Mouse (Mus musculus): Measurements from ENCODE around the gene Zmat5. TPM values are rescaled to one million over a fixed set of nuclear protein-coding genes. Genes with fewer than 3 reads are reported as not detected.

Gene Zmat5
- total RNA-seq, 1 experiment, result 32.3 TPM

- Histone ChIP-seq H3K4me3 (ENCODE audit: insufficient read depth in 1 of 2, low read depth in 1 of 2, low read length in 2 of 2, poor library complexity in 1 of 2, severe bottlenecking in 1 of 2) (no peak overlapping the region), H3K4me1 (ENCODE audit: control insufficient read depth in 2 of 2, insufficient read depth in 2 of 2, low read length in 2 of 2, poor library complexity in 1 of 2) (peaks cover 2 to 15% of the 10 kb centered on the region in 2 experiments; a peak in 1 of 4 replicates), H3K9me3 (ENCODE audit: control insufficient read depth, insufficient read depth, low read depth, low read length) (no peaks in the 10 kb centered on the region), H3K36me3 (ENCODE audit: control insufficient read depth, insufficient read depth, low read length, poor library complexity, severe bottlenecking) (peaks cover 22% of the 10 kb centered on the region; the same call in 1 of the 2 replicates), H3K27ac (ENCODE audit: insufficient read depth, low read depth, low read length, poor library complexity, severe bottlenecking) (no peak overlapping the region; the same call in 1 of the 2 replicates), H3K9ac (ENCODE audit: insufficient read depth, low read depth, low read length, poor library complexity, severe bottlenecking) (no peak overlapping the region)
- no peak for DNase-seq (ENCODE audit: low read depth, low spot score)
- in situ Hi-C loops (cut with MboI; ENCODE audit: low sequenced_read_pairs in 2 of 2, unreplicated experiment in 2 of 2), result no loop called here
- no peak for TF ChIP-seq MAFK (IDR thresholded peaks at IDR 0.05; ENCODE audit: insufficient read depth, low read depth, low read length)
- TF ChIP-seq HCFC1 (IDR thresholded peaks at IDR 0.05; ENCODE audit: borderline replicate concordance, insufficient read depth, low read length), result no peak
- TF ChIP-seq ZNF384 (IDR thresholded peaks at IDR 0.05; ENCODE audit: low read depth, low read length), result no peak
- no peak for TF ChIP-seq ZC3H11A (IDR thresholded peaks at IDR 0.05; ENCODE audit: borderline replicate concordance, low read depth, low read length)
- TF ChIP-seq CHD2 (IDR thresholded peaks at IDR 0.05; ENCODE audit: low read depth, low read length), result no peak
Observed at GRCm38 (mm10) chr11:4675126-4675562, 29.3 kb upstream of the Zmat5 start.

DNA sequence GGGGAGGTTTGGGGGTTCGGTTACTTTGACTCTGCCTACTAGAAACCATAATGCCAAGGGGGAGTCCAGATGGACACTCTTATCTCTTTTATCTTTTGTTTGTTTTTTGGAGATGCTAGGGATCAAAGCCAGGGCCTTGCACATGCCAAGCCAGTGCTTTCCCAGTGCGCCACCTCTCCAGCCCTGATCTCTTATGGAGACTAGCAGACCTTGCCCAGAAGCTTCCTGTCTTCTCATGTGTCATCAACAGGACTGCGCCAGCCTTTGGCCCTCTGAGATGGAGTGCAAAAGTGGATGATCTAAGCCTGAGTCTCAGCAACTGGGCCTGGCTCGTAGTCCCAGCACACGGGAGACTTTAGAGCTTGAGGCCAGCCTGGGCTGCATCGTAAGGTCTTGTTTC, 28.8 kb upstream of the Zmat5 start:
- in situ Hi-C loops (cut with MboI; ENCODE audit: low sequenced_read_pairs in 2 of 2, unreplicated experiment in 2 of 2), result no loop called here

GRCm38 (mm10) chr11:4677250-4677872, 27.1 kb upstream of the Zmat5 start:
- H3K4me3 ChIP-seq (ENCODE audit: insufficient read depth in 1 of 2, low read depth in 1 of 2, low read length in 2 of 2, poor library complexity in 1 of 2, severe bottlenecking in 1 of 2), result no peak overlapping the region
- TF ChIP-seq MAFK (IDR thresholded peaks at IDR 0.05; ENCODE audit: insufficient read depth, low read depth, low read length) (no peak), ZC3H11A (IDR thresholded peaks at IDR 0.05; ENCODE audit: borderline replicate concordance, low read depth, low read length) (no peak), ZNF384 (IDR thresholded peaks at IDR 0.05; ENCODE audit: low read depth, low read length) (no peak), HCFC1 (IDR thresholded peaks at IDR 0.05; ENCODE audit: borderline replicate concordance, insufficient read depth, low read length) (no peak)
- DNase-seq (ENCODE audit: low read depth, low spot score), result no peak
- H3K4me1 ChIP-seq (ENCODE audit: control insufficient read depth in 2 of 2, insufficient read depth in 2 of 2, low read length in 2 of 2, poor library complexity in 1 of 2), result peaks cover 2 to 15% of the 10 kb centered on the region in 2 experiments; a peak in 1 of 4 replicates
- H3K9ac ChIP-seq (ENCODE audit: insufficient read depth, low read depth, low read length, poor library complexity, severe bottlenecking), result no peak overlapping the region
- H3K27ac ChIP-seq (ENCODE audit: insufficient read depth, low read depth, low read length, poor library complexity, severe bottlenecking), result no peak overlapping the region
- in situ Hi-C loops (cut with MboI; ENCODE audit: low sequenced_read_pairs in 2 of 2, unreplicated experiment in 2 of 2), result no loop called here
- H3K36me3 ChIP-seq (ENCODE audit: control insufficient read depth, insufficient read depth, low read length, poor library complexity, severe bottlenecking), result peaks cover 28% of the 10 kb centered on the region; the same call in 1 of the 2 replicates
- no peaks in the 10 kb centered on the region for H3K9me3 ChIP-seq (ENCODE audit: control insufficient read depth, insufficient read depth, low read depth, low read length)

More for the DNA sequence above, 28.8 kb upstream of the Zmat5 start:
- TF ChIP-seq HCFC1 (IDR thresholded peaks at IDR 0.05; ENCODE audit: borderline replicate concordance, insufficient read depth, low read length), result no peak
- TF ChIP-seq ZNF384 (IDR thresholded peaks at IDR 0.05; ENCODE audit: low read depth, low read length), result no peak
- TF ChIP-seq ZC3H11A (IDR thresholded peaks at IDR 0.05; ENCODE audit: borderline replicate concordance, low read depth, low read length), result no peak
- no peak for TF ChIP-seq CHD2 (IDR thresholded peaks at IDR 0.05; ENCODE audit: low read depth, low read length)
- no peak for TF ChIP-seq MAFK (IDR thresholded peaks at IDR 0.05; ENCODE audit: insufficient read depth, low read depth, low read length)
- peaks cover 2 to 15% of the 10 kb centered on the region in 2 experiments; a peak in 1 of 4 replicates for H3K4me1 ChIP-seq (ENCODE audit: control insufficient read depth in 2 of 2, insufficient read depth in 2 of 2, low read length in 2 of 2, poor library complexity in 1 of 2)
- no peaks in the 10 kb centered on the region for H3K9me3 ChIP-seq (ENCODE audit: control insufficient read depth, insufficient read depth, low read depth, low read length)
- no peak for DNase-seq (ENCODE audit: low read depth, low spot score)
- H3K4me3 ChIP-seq (ENCODE audit: insufficient read depth in 1 of 2, low read depth in 1 of 2, low read length in 2 of 2, poor library complexity in 1 of 2, severe bottlenecking in 1 of 2), result no peak overlapping the region
- H3K36me3 ChIP-seq (ENCODE audit: control insufficient read depth, insufficient read depth, low read length, poor library complexity, severe bottlenecking), result peaks cover 22% of the 10 kb centered on the region; the same call in 1 of the 2 replicates
- H3K27ac ChIP-seq (ENCODE audit: insufficient read depth, low read depth, low read length, poor library complexity, severe bottlenecking), result no peak overlapping the region
- no peak overlapping the region for H3K9ac ChIP-seq (ENCODE audit: insufficient read depth, low read depth, low read length, poor library complexity, severe bottlenecking)

DNA sequence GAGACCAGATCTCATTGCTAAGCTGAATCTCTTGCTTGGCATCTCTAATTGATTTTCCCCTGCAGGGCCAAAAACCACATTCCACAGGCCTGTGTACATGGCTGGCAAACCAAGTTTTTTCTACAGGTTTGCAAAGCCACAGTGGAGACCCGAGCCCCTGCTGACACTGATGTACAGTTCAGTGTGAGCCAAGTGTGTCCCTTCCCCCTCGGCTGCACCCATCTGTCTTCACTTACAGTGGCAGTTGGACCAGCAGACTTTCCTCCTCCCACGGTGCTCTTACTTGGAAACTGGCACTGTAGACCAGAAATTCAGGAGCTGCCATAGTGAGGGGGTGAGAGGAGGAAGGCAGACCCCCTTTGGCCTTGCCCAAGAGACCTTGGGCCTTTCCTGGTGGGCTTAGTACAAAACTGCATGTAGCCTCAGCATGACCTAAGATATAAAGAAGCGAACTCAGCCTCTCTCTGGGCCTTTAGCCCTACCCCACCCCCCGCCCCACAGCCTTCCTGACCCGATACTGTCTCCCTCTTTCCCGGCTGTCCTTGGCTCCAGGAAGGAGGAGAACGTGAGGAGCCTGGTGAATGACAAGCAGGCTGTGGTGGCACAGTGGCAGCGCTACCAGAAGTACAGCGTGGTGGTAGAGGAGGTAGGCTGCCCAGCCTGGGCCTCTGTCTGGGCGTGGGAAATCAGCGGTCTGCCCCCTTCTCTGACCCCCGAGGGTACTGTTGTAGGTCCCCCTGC, 25.6 kb upstream of the Zmat5 start:
- H3K27ac ChIP-seq (ENCODE audit: insufficient read depth, low read depth, low read length, poor library complexity, severe bottlenecking), result no peak overlapping the region
- in situ Hi-C loops (cut with MboI; ENCODE audit: low sequenced_read_pairs in 2 of 2, unreplicated experiment in 2 of 2), result no loop called here
- DNase-seq (ENCODE audit: low read depth, low spot score), result no peak
- peaks cover 36% of the 10 kb centered on the region; the same call in 1 of the 2 replicates for H3K36me3 ChIP-seq (ENCODE audit: control insufficient read depth, insufficient read depth, low read length, poor library complexity, severe bottlenecking)
- TF ChIP-seq MAFK (IDR thresholded peaks at IDR 0.05; ENCODE audit: insufficient read depth, low read depth, low read length), result no peak
- TF ChIP-seq CHD2 (IDR thresholded peaks at IDR 0.05; ENCODE audit: low read depth, low read length), result no peak
- TF ChIP-seq HCFC1 (IDR thresholded peaks at IDR 0.05; ENCODE audit: borderline replicate concordance, insufficient read depth, low read length), result no peak
- TF ChIP-seq ZNF384 (IDR thresholded peaks at IDR 0.05; ENCODE audit: low read depth, low read length), result no peak
- TF ChIP-seq ZC3H11A (IDR thresholded peaks at IDR 0.05; ENCODE audit: borderline replicate concordance, low read depth, low read length), result no peak
- H3K9me3 ChIP-seq (ENCODE audit: control insufficient read depth, insufficient read depth, low read depth, low read length), result no peaks in the 10 kb centered on the region
- no peak overlapping the region for H3K4me3 ChIP-seq (ENCODE audit: insufficient read depth in 1 of 2, low read depth in 1 of 2, low read length in 2 of 2, poor library complexity in 1 of 2, severe bottlenecking in 1 of 2)
- H3K9ac ChIP-seq (ENCODE audit: insufficient read depth, low read depth, low read length, poor library complexity, severe bottlenecking), result no peak overlapping the region
- peaks cover 2 to 17% of the 10 kb centered on the region in 2 experiments; a peak in 1 of 4 replicates for H3K4me1 ChIP-seq (ENCODE audit: control insufficient read depth in 2 of 2, insufficient read depth in 2 of 2, low read length in 2 of 2, poor library complexity in 1 of 2)
